Mouse (Mus musculus) intestine, embryonic 14.5 days (tissue): ENCODE measurements at regions not wholly inside any gene's neighbourhood (a gene's known extent, or its start where the extent isn't known, plus 50 kb on each side); places are given as distances from the start of the nearest gene placed in this dataset.

Experiments
- ATAC-seq: fragments of 200-750 bp; cut with Nextera tagmentation; replicated peaks from 2 replicates; pipeline ENCODE4 v1.8.0; 2017; ENCODE audit warnings: low read depth, moderate number of reproducible peaks, moderate TSS enrichment, moderate library complexity; ENCODE audit not compliant: low FRiP score, low TSS enrichment
- DNase-seq: peaks from one replicate; pipeline ENCODE4 v3.0.0-alpha.2; 2018; ENCODE audit warnings: low spot score
- H3K27ac ChIP-seq: fragments of 300-500 bp; sonication (generic); 2 replicates; pipeline ENCODE4 v1.5.1; 2014; ENCODE audit warnings: low read depth, mild to moderate bottlenecking, control low read depth
- H3K27me3 ChIP-seq: fragments of 300-500 bp; sonication (generic); replicated peaks from 2 replicates; pipeline ENCODE4 v1.6.1; 2014; ENCODE audit warnings: low read length, control low read depth; ENCODE audit not compliant: control insufficient read depth, insufficient read depth
- H3K36me3 ChIP-seq: fragments of 300-500 bp; sonication (generic); 2 replicates; pipeline ENCODE4 v1.6.1; 2014; ENCODE audit warnings: low read length, control low read depth; ENCODE audit not compliant: control insufficient read depth, insufficient read depth
- H3K4me1 ChIP-seq: fragments of 300-500 bp; sonication (generic); replicated peaks from 2 replicates; pipeline ENCODE4 v1.6.1; 2014; ENCODE audit warnings: low read length, control low read depth, mixed read lengths; ENCODE audit not compliant: control insufficient read depth, insufficient read depth
- H3K4me2 ChIP-seq: fragments of 300-500 bp; sonication (generic); 2 replicates; pipeline ENCODE4 v1.6.1; 2014; ENCODE audit warnings: low read length
- H3K4me3 ChIP-seq: fragments of 300-500 bp; sonication (generic); 2 replicates; pipeline ENCODE4 v1.5.1; 2014; ENCODE audit warnings: low read depth, low read length, control low read depth, mixed read lengths
- H3K9ac ChIP-seq: fragments of 300-500 bp; sonication (generic); 2 replicates; pipeline ENCODE4 v1.6.1; 2014; ENCODE audit warnings: mild to moderate bottlenecking, low read length
- H3K9me3 ChIP-seq: fragments of 300-500 bp; sonication (generic); 2 replicates; pipeline ENCODE4 v1.6.1; 2016; ENCODE audit warnings: low read length, control low read depth; ENCODE audit not compliant: control insufficient read depth
- WGBS: fragments of 180-500 bp; shearing (Covaris S2); extraction: QIAGEN DNeasy Blood & Tissue Kit; methylation state at CpG from one replicate; pipeline ENCODE4 v1.1.7; 2014; 5-methylcytosine and 5-hydroxymethylcytosine counted together

DNA sequence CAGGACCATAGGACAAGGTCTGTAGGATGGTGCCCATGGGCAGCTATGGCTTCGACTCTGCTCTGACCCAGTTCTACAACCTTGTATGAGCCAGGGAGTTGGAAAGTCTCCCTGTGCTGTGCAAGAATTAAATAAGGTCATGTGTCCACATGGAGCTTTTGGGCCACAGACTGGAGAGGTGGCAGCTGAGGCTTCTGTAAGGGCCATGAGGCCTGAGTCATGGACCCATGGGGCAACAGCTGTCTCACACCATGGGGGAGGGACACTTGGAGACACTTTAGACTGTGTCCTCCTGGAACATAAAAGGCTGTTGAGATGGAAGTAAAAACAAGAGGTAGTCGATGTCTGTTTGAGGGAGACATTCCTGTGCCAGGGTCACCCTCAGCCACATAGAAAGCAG, 154.5 kb upstream of the Gm3448 start:
- whole genome bisulfite sequencing: 86% methylated on average over 2 of the region's 2 CpGs
- DNase-seq: no peak

DNA sequence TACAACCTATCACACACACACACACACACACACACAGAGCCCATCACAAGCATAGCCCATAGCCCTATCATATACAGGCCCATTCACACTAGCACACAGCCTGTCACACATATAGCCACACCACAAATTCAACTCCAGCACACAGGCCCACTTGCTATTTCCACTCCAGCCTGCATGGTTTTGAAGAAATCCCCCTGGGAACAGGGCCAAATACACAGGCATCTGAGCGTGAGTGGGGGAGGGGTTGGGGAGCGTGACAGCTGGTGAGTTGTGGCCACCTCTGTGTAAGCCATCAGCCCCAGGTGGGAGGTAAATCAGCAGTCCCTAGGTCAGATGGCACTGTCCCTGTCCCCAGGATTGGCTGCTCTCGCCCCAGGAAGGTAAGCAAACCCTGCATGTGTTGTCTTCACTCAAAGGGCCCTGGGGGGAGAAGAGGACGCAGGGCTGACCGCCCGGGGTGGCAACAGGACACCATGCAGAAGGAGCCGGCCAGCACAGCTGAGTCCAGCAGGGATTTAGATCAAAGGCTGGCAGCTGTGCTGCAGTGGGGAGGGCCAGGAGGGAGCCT, 153.6 kb upstream of the Gm3448 start:
- DNase-seq (no peak), ATAC-seq (peak; percentile 56; the same call in 1 of the 2 replicates)
- H3K4me1 ChIP-seq: peaks cover 25% of the 10 kb centered on the region; the same call in 1 of the 2 replicates
- no peak overlapping the region for H3K9ac ChIP-seq
- WGBS: 20% methylated on average over 7 of the region's 7 CpGs
- no peaks in the 10 kb centered on the region for H3K27me3 ChIP-seq
- H3K9me3 ChIP-seq: no peaks in the 10 kb centered on the region
- peak overlapping the region; percentile 16; the same call in 1 of the 2 replicates for H3K27ac ChIP-seq
- H3K4me2 ChIP-seq: no peak overlapping the region
- H3K4me3 ChIP-seq: no peak overlapping the region
- H3K36me3 ChIP-seq: no peaks in the 10 kb centered on the region

More for the DNA sequence above, 154.5 kb upstream of the Gm3448 start:
- Histone ChIP-seq H3K4me2 (no peak overlapping the region), H3K4me3 (no peak overlapping the region), H3K9ac (no peak overlapping the region), H3K27me3 (no peaks in the 10 kb centered on the region), H3K27ac (no peak overlapping the region), H3K4me1 (peaks cover 25% of the 10 kb centered on the region; the same call in 1 of the 2 replicates), H3K36me3 (no peaks in the 10 kb centered on the region), H3K9me3 (no peaks in the 10 kb centered on the region)
- ATAC-seq: no peak

DNA sequence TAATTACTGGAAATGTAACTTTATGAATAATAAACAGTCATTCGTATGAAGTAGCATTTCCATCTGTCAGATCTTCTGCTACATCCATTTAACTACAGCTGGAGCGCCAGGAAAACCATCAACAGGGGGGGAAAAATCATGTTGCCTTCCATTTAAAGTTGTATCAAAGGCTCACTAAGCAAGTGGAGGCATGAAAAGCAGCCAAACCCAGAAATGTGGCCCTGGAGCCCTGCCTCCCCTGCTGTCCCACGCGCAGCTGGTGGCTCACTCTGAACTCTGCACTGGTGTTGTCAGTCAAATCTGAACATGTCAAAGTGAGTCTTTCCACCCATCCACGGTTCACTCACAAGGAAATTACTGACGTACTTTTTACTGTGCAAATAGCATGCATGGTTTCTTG, 152.5 kb upstream of the Gm3448 start:
- Histone ChIP-seq H3K27me3 (no peaks in the 10 kb centered on the region), H3K9me3 (no peaks in the 10 kb centered on the region), H3K4me3 (no peak overlapping the region), H3K9ac (no peak overlapping the region), H3K4me2 (no peak overlapping the region), H3K27ac (no peak overlapping the region), H3K36me3 (no peaks in the 10 kb centered on the region), H3K4me1 (peaks cover 25% of the 10 kb centered on the region; the same call in 1 of the 2 replicates)
- 75% methylated on average over 6 of the region's 6 CpGs for WGBS
- DNase-seq (no peak), ATAC-seq (no peak)

DNA sequence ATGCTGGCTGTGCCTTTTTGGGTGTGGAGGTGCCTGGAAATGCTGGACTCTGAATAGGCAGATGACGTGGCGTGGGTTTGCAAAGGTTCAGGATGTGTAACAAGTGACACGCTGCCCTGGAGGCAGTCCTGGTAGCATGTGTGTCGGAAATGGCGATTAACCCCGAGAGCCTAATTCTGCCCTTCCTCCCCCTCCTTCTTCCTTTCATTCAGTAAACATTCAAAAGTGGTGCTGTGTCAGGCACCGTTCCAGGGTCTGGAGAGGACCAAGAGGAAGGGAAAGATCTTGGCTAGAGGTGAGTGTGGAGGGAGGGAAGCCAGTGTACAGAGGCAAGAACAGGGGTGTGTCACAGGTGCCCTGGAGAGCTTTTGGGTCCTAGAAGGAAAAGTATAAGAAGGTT, 151.5 kb upstream of the Gm3448 start:
- H3K4me2 ChIP-seq: no peak overlapping the region

DNA sequence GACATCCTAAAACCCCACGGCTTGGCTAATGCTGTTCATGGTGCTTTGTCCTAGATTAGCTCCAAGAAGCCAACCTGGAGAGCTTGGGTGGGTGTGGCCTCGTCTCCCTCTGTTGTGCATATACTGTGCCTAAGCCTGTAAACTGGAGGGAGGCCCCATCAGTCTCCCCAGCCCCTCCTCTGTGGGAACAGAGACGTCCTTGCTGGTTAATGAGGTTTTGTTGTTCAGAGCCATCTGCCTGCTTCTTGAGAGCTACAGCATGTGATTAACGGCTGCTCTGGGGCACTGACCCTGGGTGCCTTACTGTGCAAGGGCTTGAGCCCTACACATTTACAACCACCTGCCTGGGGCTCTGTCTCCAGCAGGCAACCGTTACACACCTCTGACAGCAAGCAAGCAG, 143.9 kb upstream of the Gm3448 start:
- DNase-seq (no peak), ATAC-seq (peak; percentile 55; the same call in 1 of the 2 replicates)
- WGBS: 11% methylated on average over 5 of the region's 5 CpGs
- Histone ChIP-seq H3K27me3 (no peaks in the 10 kb centered on the region), H3K36me3 (no peaks in the 10 kb centered on the region), H3K4me1 (no peaks in the 10 kb centered on the region; the same call in 1 of the 2 replicates), H3K4me3 (no peak overlapping the region), H3K27ac (no peak overlapping the region), H3K4me2 (no peak overlapping the region), H3K9me3 (no peaks in the 10 kb centered on the region), H3K9ac (no peak overlapping the region)

More for the DNA sequence above, 151.5 kb upstream of the Gm3448 start:
- Histone ChIP-seq H3K9ac (no peak overlapping the region), H3K27ac (no peak overlapping the region), H3K27me3 (no peaks in the 10 kb centered on the region), H3K9me3 (no peaks in the 10 kb centered on the region), H3K4me1 (peaks cover 25% of the 10 kb centered on the region; the same call in 1 of the 2 replicates), H3K4me3 (no peak overlapping the region), H3K36me3 (no peaks in the 10 kb centered on the region)
- WGBS: 23% methylated on average over 7 of the region's 7 CpGs
- ATAC-seq (0 out of 2 replicates have a peak, but pooled peaks have one; percentile 33), DNase-seq (no peak)

DNA sequence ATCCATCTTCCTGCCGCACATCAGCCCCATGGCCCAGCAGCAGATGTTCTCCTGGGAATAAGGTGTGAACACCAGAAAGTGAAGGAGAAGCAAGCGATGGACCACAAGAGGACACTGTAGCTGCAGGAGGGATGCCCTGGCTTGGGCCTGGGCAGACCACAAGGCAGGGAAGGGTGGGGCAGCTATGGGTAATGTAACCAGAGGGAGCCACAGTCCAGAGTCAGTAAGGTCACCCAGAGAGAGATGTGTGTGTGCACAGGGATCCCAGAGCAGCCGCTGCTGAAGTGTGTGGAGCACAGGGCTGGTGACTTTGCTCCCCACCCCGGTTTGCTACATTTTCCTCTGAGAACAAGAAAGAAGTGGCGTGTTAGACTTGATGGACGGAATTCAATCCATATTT, 142.5 kb upstream of the Gm3448 start:
- WGBS: 51% methylated on average over 6 of the region's 6 CpGs
- Histone ChIP-seq H3K4me3 (no peak overlapping the region), H3K36me3 (no peaks in the 10 kb centered on the region), H3K27ac (no peak overlapping the region), H3K4me2 (no peak overlapping the region), H3K27me3 (no peaks in the 10 kb centered on the region), H3K4me1 (no peaks in the 10 kb centered on the region; the same call in 1 of the 2 replicates), H3K9me3 (no peaks in the 10 kb centered on the region), H3K9ac (no peak overlapping the region)
- ATAC-seq (0 out of 2 replicates have a peak, but pooled peaks have one; percentile 36), DNase-seq (no peak)

DNA sequence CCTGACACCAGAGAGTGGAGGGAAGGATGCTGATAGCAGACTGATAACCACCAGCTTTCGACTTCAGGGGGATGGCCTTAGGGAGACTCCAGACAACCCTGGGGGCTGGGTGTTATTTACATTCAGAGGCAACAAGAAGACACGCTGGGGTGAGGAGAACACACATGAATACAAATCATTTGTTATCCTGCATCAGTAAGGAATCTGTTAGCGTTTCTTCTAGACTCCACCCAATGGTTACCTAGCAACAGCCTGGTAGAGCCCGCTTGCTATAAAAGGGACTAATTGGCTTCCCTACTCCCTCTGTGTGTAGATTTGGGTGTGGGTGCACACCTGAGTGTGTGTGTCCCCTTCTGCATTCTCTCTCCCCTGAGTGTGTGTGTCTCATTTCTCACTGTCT, 140.8 kb upstream of the Gm3448 start:
- 22% methylated on average over 4 of the region's 4 CpGs for WGBS
- Histone ChIP-seq H3K4me1 (no peaks in the 10 kb centered on the region; the same call in 1 of the 2 replicates), H3K4me2 (no peak overlapping the region), H3K4me3 (no peak overlapping the region), H3K36me3 (no peaks in the 10 kb centered on the region), H3K27ac (no peak overlapping the region), H3K9ac (no peak overlapping the region), H3K9me3 (no peaks in the 10 kb centered on the region), H3K27me3 (no peaks in the 10 kb centered on the region)
- DNase-seq (no peak), ATAC-seq (no peak)

DNA sequence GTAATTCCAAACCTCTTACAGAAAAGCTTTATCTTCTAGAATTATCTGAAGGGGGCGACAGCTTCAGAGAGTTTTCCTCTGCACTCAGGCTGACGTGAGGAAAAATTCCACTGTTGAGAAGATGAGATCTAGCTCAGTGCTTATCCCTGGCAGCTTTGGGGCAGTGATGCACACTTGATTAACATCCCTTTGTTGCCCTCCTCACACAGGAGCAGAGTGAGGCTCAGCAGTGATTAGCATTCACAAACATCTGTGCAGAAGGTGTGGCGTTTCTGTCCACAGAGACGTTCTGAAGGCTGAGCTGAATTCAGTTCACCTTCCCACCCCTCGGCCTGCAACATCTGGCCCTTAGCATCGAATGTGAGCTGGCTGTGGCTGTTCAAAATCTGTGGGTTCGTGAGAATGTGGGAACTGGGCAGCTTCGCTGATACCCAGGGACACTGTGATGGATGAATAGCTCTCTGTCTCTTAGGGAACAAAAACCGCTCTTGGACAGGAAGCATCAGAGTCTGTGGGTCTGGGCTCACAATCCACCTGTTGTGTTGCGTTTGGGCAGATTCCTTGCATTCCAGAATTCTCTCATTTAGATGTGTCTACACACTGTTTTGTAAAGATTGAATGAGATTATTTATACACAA, 139.0 kb upstream of the Gm3448 start:
- Histone ChIP-seq H3K27me3 (no peaks in the 10 kb centered on the region), H3K27ac (no peak overlapping the region), H3K4me1 (no peaks in the 10 kb centered on the region; the same call in 1 of the 2 replicates), H3K9me3 (no peaks in the 10 kb centered on the region), H3K36me3 (no peaks in the 10 kb centered on the region), H3K4me2 (no peak overlapping the region), H3K4me3 (no peak overlapping the region), H3K9ac (no peak overlapping the region)
- ATAC-seq: no peak
- WGBS: 30% methylated on average over 10 of the region's 10 CpGs
- DNase-seq: no peak
